Mouse (Mus musculus) kidney, embryonic 15.5 days (tissue): ENCODE results near the gene Arrdc2. TPM values are rescaled to one million over a fixed set of nuclear protein-coding genes. Genes with fewer than 3 reads are reported as not detected.
"Not testable (repeated sequence)": the region's sequence is repeated elsewhere in the genome, so short reads cannot be mapped to it uniquely, and the experiment has no call there.

Source experiments
- ATAC-seq: fragments of 200-750 bp; cut with Nextera tagmentation; replicated peaks from 2 replicates; pipeline ENCODE4 v1.8.0; 2017; ENCODE audit warnings: moderate TSS enrichment; ENCODE audit not compliant: low FRiP score
- H3K27ac ChIP-seq: fragments of 300-500 bp; sonication (generic); 2 replicates; pipeline ENCODE4 v1.5.1; 2015; ENCODE audit warnings: mild to moderate bottlenecking, inconsistent platforms
- H3K27me3 ChIP-seq: fragments of 300-500 bp; sonication (generic); 2 replicates; pipeline ENCODE4 v1.6.1; 2015; ENCODE audit warnings: inconsistent platforms
- H3K36me3 ChIP-seq: fragments of 300-500 bp; sonication (generic); 2 replicates; pipeline ENCODE4 v1.6.1; 2015; ENCODE audit warnings: inconsistent platforms
- H3K4me1 ChIP-seq: fragments of 300-500 bp; sonication (generic); 2 replicates; pipeline ENCODE4 v1.6.1; 2015; ENCODE audit warnings: inconsistent platforms
- H3K4me2 ChIP-seq: fragments of 300-500 bp; sonication (generic); 2 replicates; pipeline ENCODE4 v1.6.1; 2015; ENCODE audit warnings: moderate library complexity, mild to moderate bottlenecking, inconsistent platforms
- H3K4me3 ChIP-seq: fragments of 300-500 bp; sonication (generic); replicated peaks from 2 replicates; pipeline ENCODE4 v1.5.1; 2015; ENCODE audit warnings: mild to moderate bottlenecking, inconsistent platforms
- H3K9ac ChIP-seq: fragments of 300-500 bp; sonication (generic); 2 replicates; pipeline ENCODE4 v1.6.1; 2015; ENCODE audit warnings: mild to moderate bottlenecking, inconsistent platforms
- H3K9me3 ChIP-seq: fragments of 300-500 bp; sonication (generic); replicated peaks from 2 replicates; pipeline ENCODE4 v1.6.1; 2016; ENCODE audit warnings: inconsistent platforms
- WGBS: fragments of 180-500 bp; shearing (Covaris S2); methylation state at CpG from one replicate; pipeline ENCODE4 v1.1.7; 2015; ENCODE audit warnings: mixed read lengths; 5-methylcytosine and 5-hydroxymethylcytosine counted together
- polyA plus RNA-seq: library from polyadenylated mRNA; unstranded; fragments of >200 nt; fragmentation: Nextera tagmentation; extraction: Ambion mirVana; gene quantifications from 2 replicates; pipeline ENCODE4 v1.2.1, GENCODE M21; 2015

Arrdc2 gene
- polyA plus RNA-seq, 1 experiment from 2014 or later: 6.5 TPM

DNA sequence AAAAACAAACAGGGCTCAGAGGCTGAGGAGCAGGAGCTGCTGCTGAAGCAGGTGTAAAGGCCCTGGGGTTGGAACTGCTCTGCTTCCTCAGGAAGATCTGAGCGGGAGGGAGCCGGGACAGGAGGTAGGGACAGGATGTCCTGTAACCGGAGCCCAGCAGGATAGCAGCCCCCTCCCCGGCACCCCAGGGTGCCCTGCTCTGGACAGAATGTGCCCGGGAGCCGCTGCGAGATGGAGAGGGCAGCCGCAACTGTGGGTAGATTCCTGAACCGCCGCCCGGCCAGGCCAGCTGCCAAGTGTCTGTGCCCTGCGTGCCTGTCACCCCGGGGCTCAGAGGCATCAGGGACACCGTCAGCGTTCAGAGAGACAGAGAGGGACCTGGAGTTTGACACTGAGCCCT lies 6.0 kb downstream of the Arrdc2 start:
- H3K4me2 ChIP-seq: no peak overlapping the region
- ATAC-seq: no peak; the same call in 1 of the 2 replicates
- H3K27me3 ChIP-seq: no peaks in the 10 kb centered on the region
- no peak overlapping the region for H3K4me3 ChIP-seq
- H3K27ac ChIP-seq: peak overlapping the region; percentile 30; the same call in 1 of the 2 replicates
- 49% methylated on average over 15 of the region's 15 CpGs for WGBS
- no peak overlapping the region for H3K9ac ChIP-seq
- H3K36me3 ChIP-seq: peaks cover 8% of the 10 kb centered on the region; the same call in 1 of the 2 replicates
- peaks cover 22% of the 10 kb centered on the region for H3K4me1 ChIP-seq
- no peaks in the 10 kb centered on the region for H3K9me3 ChIP-seq

DNA sequence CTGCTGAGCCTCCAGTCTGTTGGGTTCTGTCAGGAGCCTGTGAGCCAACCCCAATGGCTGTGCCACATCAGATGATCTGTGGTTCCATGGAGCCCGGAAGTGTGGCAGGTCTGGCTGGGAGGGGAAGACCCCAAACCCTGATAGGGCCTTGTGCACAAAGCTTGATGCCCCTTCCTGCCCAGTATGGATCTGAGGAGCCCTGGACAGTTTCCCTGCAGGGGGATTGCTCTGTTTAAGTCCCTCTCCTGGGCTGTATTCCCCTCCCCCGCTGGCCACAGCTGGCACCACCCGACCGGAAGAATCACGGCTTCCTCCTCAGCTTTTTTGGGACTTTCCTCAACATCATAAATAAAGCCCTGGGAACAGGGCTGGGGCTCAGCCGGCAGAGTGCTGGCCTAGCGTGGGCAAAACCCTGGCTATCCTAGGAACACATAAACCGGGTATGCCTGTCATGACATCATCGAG lies 6.5 kb downstream of the Arrdc2 start:
- Histone ChIP-seq H3K27ac (peak overlapping the region; percentile 30; the same call in 1 of the 2 replicates), H3K4me3 (no peak overlapping the region), H3K4me2 (no peak overlapping the region), H3K9me3 (no peaks in the 10 kb centered on the region), H3K36me3 (peaks cover 8% of the 10 kb centered on the region; the same call in 1 of the 2 replicates), H3K9ac (no peak overlapping the region), H3K4me1 (peaks cover 19% of the 10 kb centered on the region), H3K27me3 (no peaks in the 10 kb centered on the region)
- no peak; the same call in 1 of the 2 replicates for ATAC-seq
- 35% methylated on average over 9 of the region's 9 CpGs for WGBS

DNA sequence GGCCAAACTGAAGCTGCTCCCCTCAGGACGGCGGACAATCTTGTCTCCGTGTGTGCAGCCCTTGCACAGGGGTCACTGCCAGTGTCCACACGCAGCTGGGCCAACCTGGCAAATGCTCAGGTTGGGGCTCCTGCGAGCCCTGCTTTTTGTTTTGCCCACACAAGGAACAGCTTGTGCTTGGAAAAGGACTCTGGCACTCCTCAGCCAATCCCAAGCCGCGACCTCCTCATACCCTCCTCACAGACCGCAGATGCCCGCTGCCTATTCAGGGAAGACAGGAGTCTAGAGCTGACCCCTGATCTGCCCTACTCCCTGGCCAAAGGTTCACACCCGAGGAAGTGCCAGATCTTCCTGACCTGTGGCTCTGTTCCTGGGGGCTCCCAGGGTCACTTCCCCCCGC lies 7.1 kb downstream of the Arrdc2 start:
- ATAC-seq: no peak
- no peak overlapping the region for H3K27ac ChIP-seq
- 74% methylated on average over 11 of the region's 11 CpGs for WGBS

DNA sequence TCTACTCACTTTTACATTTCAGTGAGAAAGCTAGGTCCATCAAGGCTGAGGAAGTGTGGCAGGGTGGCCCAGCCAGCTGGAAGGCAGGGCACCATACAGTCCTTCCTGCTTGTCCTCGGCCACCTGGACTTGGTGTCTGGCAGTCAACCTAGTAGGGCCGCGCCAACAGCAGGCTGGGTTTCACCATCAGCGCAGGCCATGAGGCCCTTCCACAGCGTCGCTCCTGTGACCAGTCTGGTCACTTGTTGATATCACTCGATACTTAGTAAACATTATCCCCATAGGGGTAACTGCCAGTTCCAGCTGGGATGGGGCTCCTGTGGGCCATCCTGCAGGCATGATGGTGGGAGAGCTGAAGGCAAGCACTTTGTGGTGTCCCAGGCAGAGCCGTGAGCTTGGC lies 8.0 kb downstream of the Arrdc2 start:
- Histone ChIP-seq H3K27me3 (no peaks in the 10 kb centered on the region), H3K9ac (no peak overlapping the region)

More for the DNA sequence above, 7.1 kb downstream of the Arrdc2 start:
- no peak overlapping the region for H3K4me2 ChIP-seq
- peaks cover 19% of the 10 kb centered on the region for H3K4me1 ChIP-seq
- H3K9ac ChIP-seq: no peak overlapping the region
- H3K4me3 ChIP-seq: no peak overlapping the region
- no peaks in the 10 kb centered on the region for H3K9me3 ChIP-seq
- H3K27me3 ChIP-seq: no peaks in the 10 kb centered on the region
- peaks cover 8% of the 10 kb centered on the region; the same call in 1 of the 2 replicates for H3K36me3 ChIP-seq

DNA sequence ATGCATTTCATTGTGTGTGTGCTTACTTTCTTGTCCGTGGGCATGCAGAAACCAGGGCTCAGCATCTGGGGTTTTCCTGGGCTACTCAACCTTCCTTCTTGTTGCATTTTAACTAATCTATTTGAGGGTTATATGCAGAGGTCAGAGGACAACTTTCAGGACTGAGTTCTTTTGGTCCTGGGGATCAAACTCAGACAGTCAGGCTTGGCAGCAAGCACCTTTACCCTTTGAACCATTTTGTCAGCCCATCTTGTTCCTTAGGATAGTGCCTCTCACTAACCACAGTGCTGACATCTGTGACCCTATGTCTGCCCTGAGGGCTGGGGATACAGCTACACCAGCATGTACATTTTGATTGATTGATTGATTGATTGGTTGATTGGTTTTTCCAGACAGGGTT lies 11.7 kb downstream of the Arrdc2 start:
- H3K4me1 ChIP-seq: peaks cover 5% of the 10 kb centered on the region
- no peak for ATAC-seq
- H3K9me3 ChIP-seq: no peaks in the 10 kb centered on the region
- H3K27me3 ChIP-seq: no peaks in the 10 kb centered on the region
- H3K4me2 ChIP-seq: no peak overlapping the region
- H3K4me3 ChIP-seq: no peak overlapping the region
- H3K9ac ChIP-seq: no peak overlapping the region
- 84% methylated on average over 1 of the region's 1 CpGs for WGBS
- H3K27ac ChIP-seq: no peak overlapping the region
- no peaks in the 10 kb centered on the region for H3K36me3 ChIP-seq

More for the DNA sequence above, 8.0 kb downstream of the Arrdc2 start:
- Histone ChIP-seq H3K9me3 (no peaks in the 10 kb centered on the region), H3K4me2 (no peak overlapping the region), H3K27ac (no peak overlapping the region), H3K4me3 (no peak overlapping the region), H3K4me1 (peaks cover 19% of the 10 kb centered on the region), H3K36me3 (peaks cover 8% of the 10 kb centered on the region; the same call in 1 of the 2 replicates)
- 86% methylated on average over 8 of the region's 8 CpGs for WGBS
- ATAC-seq: no peak

DNA sequence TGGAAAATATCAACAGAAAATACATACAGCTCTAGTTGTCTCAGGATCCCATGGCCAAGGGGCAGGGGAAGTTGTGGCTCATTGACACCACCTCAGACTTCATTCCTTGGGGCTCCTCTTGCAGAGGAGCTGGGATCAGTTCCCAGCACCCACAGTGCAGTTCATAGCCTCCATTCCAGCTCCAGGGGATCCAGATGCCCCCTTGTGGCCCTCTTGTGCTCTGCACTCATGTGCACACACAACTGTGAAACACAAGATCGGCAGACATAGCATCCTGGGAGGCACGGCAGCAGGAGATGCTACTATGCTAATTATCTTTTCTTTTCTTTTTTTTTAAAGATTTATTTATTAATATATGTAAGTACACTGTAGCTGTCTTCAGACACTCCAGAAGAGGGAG lies 12.5 kb downstream of the Arrdc2 start:
- H3K4me1 ChIP-seq: peaks cover 2% of the 10 kb centered on the region; the same call in 1 of the 2 replicates
- H3K9me3 ChIP-seq: no peaks in the 10 kb centered on the region
- H3K27ac ChIP-seq: no peak overlapping the region
- no peak overlapping the region for H3K9ac ChIP-seq
- H3K4me3 ChIP-seq: no peak overlapping the region
- H3K36me3 ChIP-seq: no peaks in the 10 kb centered on the region
- H3K4me2 ChIP-seq: no peak overlapping the region
- no peak for ATAC-seq
- 96% methylated on average over 2 of the region's 2 CpGs for WGBS
- H3K27me3 ChIP-seq: no peaks in the 10 kb centered on the region

DNA sequence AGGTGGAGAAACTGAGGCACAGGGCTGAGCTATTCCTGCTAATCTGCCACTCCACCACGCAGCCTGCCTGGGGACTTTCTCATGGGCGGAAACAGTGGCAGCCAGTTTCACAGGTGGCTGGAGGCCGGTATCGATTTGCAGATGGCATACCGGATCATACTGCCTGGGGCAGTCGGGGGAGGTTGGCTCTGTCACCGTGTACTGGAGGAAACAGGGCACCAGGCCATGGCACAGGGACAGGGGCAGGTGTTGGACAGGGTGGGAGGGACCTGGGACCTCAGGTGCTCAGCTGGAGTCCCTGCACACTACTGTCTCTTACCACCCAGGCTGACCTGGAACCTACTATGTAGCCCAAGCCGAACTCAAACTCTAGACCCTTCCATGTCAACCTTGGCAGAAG lies 13.7 kb downstream of the Arrdc2 start:
- Histone ChIP-seq H3K27ac (no peak overlapping the region), H3K9me3 (no peaks in the 10 kb centered on the region), H3K9ac (no peak overlapping the region), H3K4me3 (no peak overlapping the region), H3K27me3 (no peaks in the 10 kb centered on the region), H3K36me3 (no peaks in the 10 kb centered on the region), H3K4me2 (no peak overlapping the region), H3K4me1 (peaks cover 9% of the 10 kb centered on the region)
- WGBS: 65% methylated on average over 8 of the region's 8 CpGs
- ATAC-seq: no peak

DNA sequence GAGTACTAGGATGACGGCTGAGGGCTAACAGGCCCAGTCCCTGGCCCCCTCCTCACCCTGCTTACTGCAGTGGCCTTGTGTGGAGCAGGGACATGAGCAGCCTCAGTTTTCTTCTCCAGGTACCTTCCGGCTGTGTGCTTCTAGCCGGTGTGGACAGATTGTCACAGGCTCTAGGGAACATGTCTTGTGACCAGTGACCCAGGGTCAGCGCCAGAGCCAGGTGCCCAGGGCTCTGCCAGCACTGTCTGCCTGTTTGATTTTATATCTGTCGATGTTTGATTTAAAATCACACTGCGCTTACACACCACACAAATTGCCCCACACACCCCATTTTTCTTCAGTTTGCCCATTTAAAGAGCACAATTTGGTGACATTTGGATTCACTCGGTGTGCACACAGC lies 15.7 kb downstream of the Arrdc2 start:
- Histone ChIP-seq H3K9me3 (no peaks in the 10 kb centered on the region), H3K4me2 (no peak overlapping the region), H3K27ac (no peak overlapping the region), H3K27me3 (no peaks in the 10 kb centered on the region), H3K36me3 (no peaks in the 10 kb centered on the region), H3K4me3 (no peak overlapping the region), H3K4me1 (peaks cover 22% of the 10 kb centered on the region), H3K9ac (no peak overlapping the region)
- no peak for ATAC-seq
- 82% methylated on average over 7 of the region's 7 CpGs for WGBS

DNA sequence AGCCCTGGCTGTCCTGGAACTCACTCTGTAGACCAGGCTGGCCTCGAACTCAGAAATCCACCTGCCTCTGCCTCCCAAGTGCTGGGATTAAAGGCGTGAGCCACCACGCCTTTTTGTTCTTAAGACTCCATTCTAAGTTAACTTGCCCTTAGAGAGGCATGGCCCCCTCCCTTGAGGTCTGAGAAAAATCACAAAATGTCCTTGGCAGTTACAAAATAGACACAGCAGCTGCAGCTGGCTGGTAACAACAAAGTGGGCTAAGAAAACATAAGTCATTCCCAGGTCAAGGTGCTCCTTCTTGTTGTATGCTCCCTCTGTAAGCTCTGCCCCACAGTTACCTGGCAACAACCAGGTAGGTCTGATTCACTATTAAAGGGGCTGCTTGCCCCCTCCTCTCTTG lies 16.9 kb downstream of the Arrdc2 start:
- H3K27ac ChIP-seq, H3K9ac ChIP-seq, H3K4me2 ChIP-seq, H3K9me3 ChIP-seq, H3K27me3 ChIP-seq, H3K36me3 ChIP-seq, H3K4me3 ChIP-seq, ATAC-seq: not testable (repeated sequence)
- 90% methylated on average over 3 of the region's 3 CpGs for WGBS
- H3K4me1 ChIP-seq: peaks cover 22% of the 10 kb centered on the region

DNA sequence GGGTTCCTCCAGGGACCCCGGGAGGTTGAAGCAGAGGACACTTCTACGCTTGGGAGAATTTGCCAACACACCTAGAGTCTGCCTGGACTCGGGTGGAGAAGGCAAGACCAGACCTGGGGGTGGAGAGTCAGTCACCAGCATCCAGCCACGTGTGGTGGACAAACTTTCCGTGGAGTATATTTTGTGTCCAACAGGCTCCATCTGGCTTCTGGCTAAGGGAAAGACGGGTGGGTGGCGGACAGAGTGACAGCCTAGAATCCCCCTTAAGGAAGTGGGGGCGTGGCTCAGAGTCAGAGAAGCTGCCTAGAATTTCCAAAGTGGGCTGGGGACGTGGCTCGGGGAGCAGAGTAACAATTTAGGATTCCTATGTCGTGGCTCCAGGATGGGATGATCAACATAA lies 17.5 kb downstream of the Arrdc2 start:
- Histone ChIP-seq H3K4me2 (no peak overlapping the region), H3K27ac (no peak overlapping the region), H3K9ac (no peak overlapping the region), H3K4me1 (peaks cover 25% of the 10 kb centered on the region), H3K4me3 (no peak overlapping the region), H3K9me3 (no peaks in the 10 kb centered on the region; the same call in 1 of the 2 replicates), H3K27me3 (peaks cover 3% of the 10 kb centered on the region), H3K36me3 (no peaks in the 10 kb centered on the region)
- WGBS: 41% methylated on average over 11 of the region's 11 CpGs
- ATAC-seq: no peak

DNA sequence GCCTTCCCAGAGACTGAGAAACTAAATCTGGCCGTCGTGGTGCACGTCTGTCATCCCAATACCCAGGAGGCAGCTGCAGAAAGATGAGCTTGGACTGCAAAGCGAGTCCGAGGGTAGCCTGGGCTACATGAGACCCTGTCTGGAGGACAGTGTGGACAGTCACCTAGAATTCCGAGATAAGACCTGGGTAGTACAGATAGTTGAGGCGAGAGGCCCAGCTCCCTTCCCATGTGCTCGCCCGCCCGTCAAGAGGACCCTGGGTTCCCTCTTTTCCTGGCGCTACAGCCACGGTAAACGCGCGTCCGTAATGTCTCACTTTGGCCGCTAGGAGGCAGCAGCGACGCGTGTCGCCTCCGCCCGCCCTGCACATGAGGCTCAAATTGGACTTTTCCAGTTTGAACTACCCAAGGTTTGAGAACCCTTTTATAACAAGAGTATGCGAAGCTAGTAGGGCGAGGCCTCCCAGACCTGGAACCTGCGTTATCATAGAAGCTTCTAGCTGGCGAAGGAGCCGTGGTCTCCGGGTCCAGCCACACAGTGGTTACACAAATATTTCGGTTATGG lies 18.0 kb downstream of the Arrdc2 start:
- peaks cover 9% of the 10 kb centered on the region for H3K27me3 ChIP-seq
- ATAC-seq: 0 out of 2 replicates have a peak, but pooled peaks have one; percentile 2
- no peak overlapping the region for H3K4me3 ChIP-seq
- H3K4me1 ChIP-seq: peaks cover 30% of the 10 kb centered on the region
- 17% methylated on average over 30 of the region's 30 CpGs for WGBS
- H3K36me3 ChIP-seq: no peaks in the 10 kb centered on the region
- H3K4me2 ChIP-seq: no peak overlapping the region
- H3K27ac ChIP-seq: no peak overlapping the region
- H3K9me3 ChIP-seq: no peaks in the 10 kb centered on the region; the same call in 1 of the 2 replicates
- no peak overlapping the region for H3K9ac ChIP-seq

DNA sequence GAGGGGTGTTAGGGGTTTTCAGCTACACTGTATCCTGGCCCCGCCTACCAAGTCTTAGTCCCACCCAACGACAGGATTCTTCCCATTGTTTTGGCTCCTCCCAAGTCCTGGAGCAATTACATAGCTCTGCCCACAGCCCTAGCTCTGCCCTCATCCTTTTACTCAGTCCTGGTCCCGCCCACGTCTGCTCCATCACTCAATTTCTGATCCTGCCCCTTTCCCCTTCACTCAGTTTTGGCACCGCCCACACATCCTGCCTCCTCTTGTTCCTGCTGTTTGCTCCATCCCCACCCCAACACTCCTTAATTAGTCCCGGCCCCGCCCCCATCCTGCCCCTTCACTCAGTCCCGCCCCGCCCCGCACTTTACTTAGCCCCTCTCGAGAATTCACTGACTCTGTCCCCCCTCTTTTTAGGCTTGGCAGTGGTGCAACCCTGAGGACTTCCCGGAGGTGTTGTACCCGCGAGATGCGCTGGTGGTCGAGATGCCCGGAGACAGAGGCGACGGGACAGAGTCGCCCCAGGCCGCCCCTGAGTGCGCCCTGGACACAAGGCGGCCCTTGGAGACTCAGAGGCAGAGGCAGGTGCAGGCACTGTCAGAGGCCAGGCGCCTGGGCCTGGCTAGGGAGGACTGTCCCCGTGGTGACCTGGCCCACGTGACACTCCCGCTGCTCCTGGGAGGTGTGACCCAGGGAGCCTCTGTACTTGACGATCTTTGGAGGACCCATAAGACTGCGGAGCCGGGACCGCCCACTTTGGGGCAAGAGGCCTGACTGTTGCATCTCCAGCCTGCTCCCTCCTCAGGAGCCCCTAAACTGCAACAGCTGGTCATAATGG lies 19.2 kb downstream of the Arrdc2 start:
- peaks cover 31% of the 10 kb centered on the region for H3K4me1 ChIP-seq
- peak overlapping the region; percentile 55 for H3K4me2 ChIP-seq
- peak overlapping the region; percentile 49; the same call in 1 of the 2 replicates for H3K27ac ChIP-seq
- 3% methylated on average over 31 of the region's 31 CpGs for WGBS
- peak overlapping the region; percentile 30 for H3K4me3 ChIP-seq
- peak; percentile 78 for ATAC-seq
- H3K9me3 ChIP-seq: no peaks in the 10 kb centered on the region; the same call in 1 of the 2 replicates
- no peak overlapping the region for H3K9ac ChIP-seq
- H3K36me3 ChIP-seq: no peaks in the 10 kb centered on the region
- peaks cover 20% of the 10 kb centered on the region for H3K27me3 ChIP-seq
